Mouse (Mus musculus) heart, postnatal 0 days (tissue): ENCODE data around the gene Scarb2. TPM values are rescaled to one million over a fixed set of nuclear protein-coding genes. Genes with fewer than 3 reads are reported as not detected.

Experiments used
- ATAC-seq: fragments of 200-750 bp; cut with Nextera tagmentation; 2 replicates; pipeline ENCODE4 v1.8.0; 2017; ENCODE audit warnings: low read depth, moderate number of reproducible peaks, moderate library complexity; ENCODE audit not compliant: insufficient read depth
- DNase-seq: peaks from one replicate; pipeline ENCODE4 v3.0.0-alpha.2; 2016; ENCODE audit warnings: low spot score
- H3K27ac ChIP-seq: fragments of 300-500 bp; sonication (generic); 2 replicates; pipeline ENCODE4 v1.5.1; 2014; ENCODE audit warnings: low read depth, mild to moderate bottlenecking
- H3K27me3 ChIP-seq: fragments of 300-500 bp; sonication (generic); 2 replicates; pipeline ENCODE4 v1.6.1; 2014; ENCODE audit warnings: low read length, mixed read lengths; ENCODE audit not compliant: control insufficient read depth, insufficient read depth
- H3K36me3 ChIP-seq: fragments of 300-500 bp; sonication (generic); replicated peaks from 2 replicates; pipeline ENCODE4 v1.6.1; 2014; ENCODE audit warnings: low read length, mixed read lengths; ENCODE audit not compliant: control insufficient read depth, insufficient read depth
- H3K4me1 ChIP-seq: fragments of 300-500 bp; sonication (generic); 2 replicates; pipeline ENCODE4 v1.6.1; 2014; ENCODE audit warnings: antibody characterized with exemption; ENCODE audit not compliant: control insufficient read depth, insufficient read depth
- H3K4me2 ChIP-seq: fragments of 300-500 bp; sonication (generic); 2 replicates; pipeline ENCODE4 v1.6.1; 2014; ENCODE audit warnings: low read depth, mild to moderate bottlenecking, low read length, moderate library complexity
- H3K4me3 ChIP-seq: fragments of 300-500 bp; sonication (generic); 2 replicates; pipeline ENCODE4 v1.5.1; 2014; ENCODE audit warnings: low read depth, low read length
- H3K9ac ChIP-seq: fragments of 300-500 bp; sonication (generic); replicated peaks from 2 replicates; pipeline ENCODE4 v1.6.1; 2014; ENCODE audit warnings: low read depth, low read length, mixed read lengths
- H3K9me3 ChIP-seq: fragments of 300-500 bp; sonication (generic); replicated peaks from 2 replicates; pipeline ENCODE4 v1.6.1; 2016; ENCODE audit warnings: low read length; ENCODE audit not compliant: control insufficient read depth
- CTCF ChIP-seq: IDR thresholded peaks from 2 replicates; pipeline ENCODE4 v1.5.1; 2016; ENCODE audit warnings: antibody characterized with exemption, control low read depth, low read depth
- EP300 ChIP-seq: IDR thresholded peaks from 2 replicates; pipeline ENCODE4 v1.6.1; 2016; ENCODE audit warnings: antibody characterized with exemption, low read depth
- WGBS: fragments of 180-500 bp; shearing (Covaris S2); extraction: QIAGEN DNeasy Blood & Tissue Kit; methylation state at CpG from one replicate; pipeline ENCODE4 v1.1.7; 2014; 5-methylcytosine and 5-hydroxymethylcytosine counted together
- polyA plus RNA-seq: library from polyadenylated mRNA; unstranded; fragments of >200 nt; fragmentation: Nextera tagmentation; extraction: Ambion mirVana; gene quantifications from 2 replicates; pipeline ENCODE4 v1.2.1, GENCODE M21; 2015
- total RNA-seq: library from RNA; depleted of rRNA; stranded (reverse); fragments of >200 nt; gene quantifications from 2 replicates; pipeline ENCODE4 v1.2.3, GENCODE M21; 2014; ENCODE audit warnings: low replicate concordance; rRNA removed

Gene Scarb2
- total RNA-seq (121 and 148 TPM in 2 replicates), polyA plus RNA-seq (26.0 and 28.9 TPM in 2 replicates)

DNA sequence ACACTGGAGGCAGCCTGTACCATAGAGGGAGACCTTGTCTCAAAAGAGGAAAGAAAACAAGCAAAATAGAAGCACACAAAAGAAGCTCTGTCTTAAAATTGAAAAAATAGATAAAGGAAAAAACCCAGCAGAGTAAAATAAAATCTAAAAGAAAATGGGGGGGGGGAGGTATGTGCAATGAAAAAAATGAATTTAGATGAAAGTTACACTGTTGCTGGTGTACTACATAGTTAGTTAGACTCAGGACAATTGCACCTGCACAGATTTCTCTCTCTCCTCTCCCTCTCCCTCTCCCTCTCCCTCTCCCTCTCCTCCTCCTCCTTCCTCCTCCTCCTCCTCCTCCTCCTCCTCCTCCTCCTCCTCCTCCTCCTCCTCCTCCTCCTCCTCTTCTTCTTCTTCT is at the start of gene Scarb2:
Gene Scarb2 (minus strand): TSS at position 101 of the 400 bp plus-strand sequence.
- Histone ChIP-seq H3K9me3 (no peaks in the 10 kb centered on the region), H3K4me3 (peak within 1 kb of the TSS; percentile 95), H3K27ac (peak within 1 kb of the TSS; percentile 100), H3K4me1 (peaks cover 20% of the 10 kb centered on the region), H3K4me2 (peak within 1 kb of the TSS; percentile 80), H3K9ac (peak within 1 kb of the TSS; percentile 98; the same call in 1 of the 2 replicates), H3K36me3 (no peaks in the 10 kb centered on the region), H3K27me3 (no peaks in the 10 kb centered on the region)
- no peak for ATAC-seq
- TF ChIP-seq CTCF: no peak
- no peak for TF ChIP-seq EP300
- no peak for DNase-seq

GRCm38 (mm10) chr5:92555905-92556304 is 49.3 kb upstream of the Scarb2 start:
- Histone ChIP-seq H3K9me3 (peaks cover 7% of the 10 kb centered on the region; the same call in 1 of the 2 replicates), H3K36me3 (no peaks in the 10 kb centered on the region), H3K4me1 (peaks cover 8% of the 10 kb centered on the region), H3K4me2 (no peak overlapping the region), H3K27ac (no peak overlapping the region), H3K9ac (no peak overlapping the region), H3K27me3 (no peaks in the 10 kb centered on the region), H3K4me3 (no peak overlapping the region)
- WGBS: 89% methylated on average over 1 of the region's 1 CpGs
- ATAC-seq (no peak), DNase-seq (no peak)
- no peak for TF ChIP-seq CTCF
- TF ChIP-seq EP300: no peak

GRCm38 (mm10) chr5:92554891-92555511 is 48.4 kb upstream of the Scarb2 start, which contains the start of gene Fam47e:
Gene Fam47e, plus strand, starts transcription at chr5:92555069.
- DNase-seq (no peak), ATAC-seq (no peak)
- H3K27ac ChIP-seq: no peak within 1 kb of the TSS
- no peaks in the 10 kb centered on the region for H3K36me3 ChIP-seq
- no peak within 1 kb of the TSS for H3K9ac ChIP-seq
- H3K4me1 ChIP-seq: peaks cover 2% of the 10 kb centered on the region
- 75% methylated on average over 16 of the region's 16 CpGs for WGBS
- peaks cover 7% of the 10 kb centered on the region; the same call in 1 of the 2 replicates for H3K9me3 ChIP-seq
- no peaks in the 10 kb centered on the region for H3K27me3 ChIP-seq
- H3K4me2 ChIP-seq: no peak within 1 kb of the TSS
- no peak within 1 kb of the TSS for H3K4me3 ChIP-seq
- TF ChIP-seq EP300 (no peak), CTCF (no peak)

DNA sequence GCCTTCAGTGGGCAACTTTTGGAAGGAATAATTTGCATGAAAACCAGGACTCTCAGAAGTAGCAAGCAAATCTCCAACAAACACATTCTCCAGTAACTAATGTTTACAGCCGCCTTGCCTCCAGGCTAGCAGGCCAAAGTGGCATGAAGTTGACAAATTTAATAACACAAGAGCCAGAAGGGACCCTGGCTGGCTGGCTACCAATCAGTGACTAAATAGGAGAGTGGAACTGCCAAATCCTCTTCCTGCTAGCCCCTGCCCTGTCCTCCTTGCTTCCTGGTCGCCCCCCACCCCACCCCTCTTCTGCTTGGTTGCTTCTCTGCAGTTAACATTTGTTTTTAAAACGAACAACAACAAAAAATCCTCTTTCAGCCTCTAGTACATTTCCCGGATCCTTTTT is 47.8 kb upstream of the Scarb2 start:
- Histone ChIP-seq H3K4me2 (no peak overlapping the region), H3K27me3 (no peaks in the 10 kb centered on the region), H3K4me3 (no peak overlapping the region), H3K9me3 (peaks cover 7% of the 10 kb centered on the region; the same call in 1 of the 2 replicates), H3K27ac (no peak overlapping the region), H3K36me3 (no peaks in the 10 kb centered on the region), H3K4me1 (no peaks in the 10 kb centered on the region; the same call in 1 of the 2 replicates), H3K9ac (no peak overlapping the region)
- TF ChIP-seq EP300: no peak
- TF ChIP-seq CTCF: no peak
- WGBS: 80% methylated on average over 4 of the region's 4 CpGs
- DNase-seq: no peak
- ATAC-seq: no peak

- DNase-seq (no peak), ATAC-seq (no peak)
- no peak overlapping the region for H3K9ac ChIP-seq
- no peaks in the 10 kb centered on the region; the same call in 1 of the 2 replicates for H3K4me1 ChIP-seq
- TF ChIP-seq EP300: no peak
- no peak for TF ChIP-seq CTCF
- peaks cover 7% of the 10 kb centered on the region; the same call in 1 of the 2 replicates for H3K9me3 ChIP-seq
- WGBS: 71% methylated on average over 3 of the region's 3 CpGs
- H3K27ac ChIP-seq: no peak overlapping the region
- no peak overlapping the region for H3K4me2 ChIP-seq
- no peaks in the 10 kb centered on the region for H3K36me3 ChIP-seq
- no peak overlapping the region for H3K4me3 ChIP-seq
- H3K27me3 ChIP-seq: no peaks in the 10 kb centered on the region
Observed at GRCm38 (mm10) chr5:92553939-92554338, 47.3 kb upstream of the Scarb2 start.

DNA sequence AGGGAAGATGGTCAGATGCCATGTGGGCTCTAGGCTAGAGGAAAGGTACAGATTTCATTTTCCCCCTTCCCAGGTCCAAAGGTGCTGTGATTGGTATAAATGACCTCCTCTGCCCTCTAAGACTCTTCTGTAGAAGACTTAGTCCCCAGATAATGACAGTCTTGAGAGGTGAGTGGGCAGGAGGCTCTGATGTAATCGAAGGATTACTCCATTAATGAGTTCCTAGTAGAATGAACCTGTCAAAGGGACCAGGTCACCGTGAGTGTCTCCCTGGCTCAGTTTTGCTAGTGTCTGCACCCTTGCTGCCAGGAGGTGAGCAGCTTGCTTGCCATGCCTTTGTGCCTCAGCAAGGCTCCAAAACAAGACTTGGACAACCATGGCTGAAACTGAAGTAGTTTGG is 46.0 kb upstream of the Scarb2 start:
- Histone ChIP-seq H3K9me3 (peaks cover 7% of the 10 kb centered on the region; the same call in 1 of the 2 replicates), H3K4me2 (no peak overlapping the region), H3K36me3 (no peaks in the 10 kb centered on the region), H3K9ac (no peak overlapping the region), H3K4me1 (no peaks in the 10 kb centered on the region; the same call in 1 of the 2 replicates), H3K27ac (no peak overlapping the region), H3K27me3 (no peaks in the 10 kb centered on the region), H3K4me3 (no peak overlapping the region)
- TF ChIP-seq CTCF (no peak), EP300 (no peak)
- no peak for DNase-seq
- WGBS: 86% methylated on average over 2 of the region's 2 CpGs
- no peak for ATAC-seq
